Mouse (Mus musculus) frontal cortex, postnatal 14 days (tissue): Measurements from ENCODE around the gene Rab11fip4.
A peak's percentile ranks its signal among the peaks of the same experiment; 100 is the strongest.
"Not testable (repeated sequence)": the region's sequence is repeated elsewhere in the genome, so short reads cannot be mapped to it uniquely, and the experiment has no call there.

Source experiments
- DNase-seq, 2 experiments: peaks; one replicate each; pipeline ENCODE4 v3.0.0; 2022; ENCODE audit warnings: low spot score in 2 of 2

The Rab11fip4 gene

DNA sequence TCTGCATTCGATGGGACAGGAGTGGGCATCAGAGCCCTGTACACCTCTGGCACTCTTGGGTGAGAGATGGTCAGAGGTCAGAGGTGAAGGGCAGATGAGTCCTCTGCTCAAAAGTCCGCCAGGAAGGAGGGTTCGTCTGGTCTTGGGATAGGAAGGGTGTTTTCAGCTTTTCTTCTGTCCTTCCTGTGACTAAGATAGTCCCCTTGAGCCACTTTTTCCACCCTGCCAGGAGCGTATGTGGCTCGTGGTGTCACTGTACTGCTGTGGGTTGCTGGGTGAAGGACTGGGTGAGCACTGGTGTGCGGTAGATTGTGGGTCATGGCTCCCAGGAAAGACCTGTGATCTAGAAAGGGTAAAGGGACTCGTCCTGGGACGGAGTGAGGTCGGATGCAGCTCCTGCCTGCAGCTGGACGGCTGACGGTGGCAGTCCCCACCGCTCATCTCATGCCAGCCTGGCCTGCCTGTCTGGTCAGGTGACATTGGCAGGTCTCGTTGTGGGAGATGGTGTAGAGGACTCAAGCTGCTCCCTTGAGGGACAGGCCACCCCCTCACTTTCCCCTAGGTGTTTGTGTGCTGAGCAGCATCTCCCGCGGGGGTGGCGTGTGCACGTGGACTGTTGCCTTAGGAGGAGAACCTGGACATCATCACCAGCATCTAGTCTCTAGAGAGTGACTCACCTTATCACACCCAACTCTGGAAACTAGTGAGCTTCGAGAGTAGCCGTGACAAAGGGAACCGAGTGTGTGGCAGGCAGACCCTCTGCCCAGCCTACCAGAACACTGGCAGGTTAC, 87.5 kb downstream of the Rab11fip4 start:
- DNase-seq: no peak

DNA sequence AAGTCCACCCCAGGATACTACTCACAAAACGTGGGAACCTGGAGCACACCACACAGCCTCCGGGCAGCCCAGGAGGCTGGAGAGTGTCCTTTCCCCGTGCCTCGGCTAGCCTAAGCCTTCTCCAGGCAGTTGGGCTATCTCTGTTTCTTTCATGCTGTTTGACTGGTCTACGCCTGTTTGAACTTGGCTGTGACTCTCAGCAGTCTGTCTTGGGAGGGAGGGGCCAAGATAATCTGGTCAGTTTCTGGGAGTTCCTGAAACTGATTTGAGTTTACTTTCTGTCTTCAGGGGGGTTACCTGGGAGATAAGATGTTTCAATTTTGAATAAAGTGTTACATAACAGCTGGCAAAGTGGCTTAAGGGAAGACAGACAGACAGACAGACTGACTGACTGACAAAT, 88.9 kb downstream of the Rab11fip4 start:
- no peak for DNase-seq

DNA sequence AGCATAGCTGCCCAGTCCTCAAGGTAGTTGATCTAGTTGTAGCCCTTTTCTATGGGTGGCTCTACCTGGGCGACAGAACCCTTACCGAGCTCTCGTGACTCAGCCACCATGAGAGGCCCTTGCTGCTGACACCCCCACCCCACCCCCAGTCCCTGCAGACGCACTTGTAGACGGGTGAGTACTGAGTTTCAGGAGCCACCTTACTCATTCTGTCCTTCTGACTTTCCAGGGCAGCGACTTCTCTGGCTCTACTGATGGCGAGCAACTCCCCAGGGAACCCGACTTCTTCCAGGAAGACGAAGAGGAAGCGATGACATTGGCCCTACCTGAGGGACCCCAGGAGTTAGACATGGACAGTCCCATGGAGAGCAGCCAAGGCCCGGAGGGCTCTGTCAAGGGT, 89.5 kb downstream of the Rab11fip4 start:
- no peak for DNase-seq

DNA sequence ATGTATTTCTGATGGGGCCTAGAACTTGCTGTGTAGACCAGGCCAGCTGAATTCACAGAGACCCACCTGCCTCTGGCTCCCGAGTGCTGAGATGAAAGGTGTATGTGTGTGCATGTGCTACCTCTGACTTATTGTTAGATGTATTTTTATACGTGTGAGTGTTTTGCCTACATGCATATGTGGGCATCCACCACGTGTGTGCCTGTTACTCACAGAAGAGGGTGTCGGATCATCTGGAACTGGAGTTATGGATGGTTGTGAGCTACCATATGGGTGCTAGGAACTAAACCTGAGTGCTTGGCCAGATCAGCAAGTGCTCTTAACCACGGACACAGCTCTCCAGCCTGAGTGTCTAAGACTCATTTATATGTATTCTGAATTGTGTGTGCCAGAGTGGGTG, 90.2 kb downstream of the Rab11fip4 start:
- no peak for DNase-seq

DNA sequence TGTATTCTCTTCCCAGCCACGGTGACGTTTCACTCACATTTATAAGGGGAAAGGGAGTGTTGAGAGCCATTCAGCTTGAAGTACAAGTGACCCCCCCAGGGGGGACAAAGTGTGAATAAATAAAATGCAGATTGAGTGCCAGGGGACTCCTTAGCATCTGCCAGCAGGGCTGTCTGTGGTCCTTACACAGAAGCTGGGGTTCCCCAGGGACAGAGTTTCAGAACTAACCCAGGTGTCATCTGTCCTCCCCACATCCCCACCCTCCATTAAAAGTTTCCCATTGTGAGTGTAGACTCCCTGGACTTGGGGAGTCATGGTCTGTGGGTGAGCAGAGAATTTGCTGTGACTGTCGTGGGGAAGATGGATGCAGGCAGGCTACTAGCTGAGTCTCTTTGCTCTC, 90.8 kb downstream of the Rab11fip4 start:
- no peak for DNase-seq

DNA sequence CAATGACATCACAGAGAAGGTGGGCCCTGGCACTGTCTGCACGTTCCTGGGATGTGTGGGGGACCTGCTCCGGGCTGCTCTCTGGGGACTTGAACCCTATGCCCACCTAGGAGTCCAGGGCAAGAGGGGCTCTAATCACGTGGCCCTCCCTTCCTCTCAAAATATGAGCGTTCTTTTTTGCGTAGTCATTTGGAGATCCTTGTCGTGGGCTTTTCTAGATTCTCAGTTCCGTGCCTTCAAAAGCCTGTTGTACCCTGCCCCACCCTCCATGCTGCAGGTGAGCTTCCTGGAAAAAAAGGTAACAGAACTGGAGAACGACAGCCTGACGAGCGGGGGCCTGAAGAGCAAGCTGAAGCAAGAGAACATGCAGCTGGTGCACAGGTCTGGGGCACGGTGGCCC, 94.1 kb downstream of the Rab11fip4 start:
- no peak for DNase-seq

DNA sequence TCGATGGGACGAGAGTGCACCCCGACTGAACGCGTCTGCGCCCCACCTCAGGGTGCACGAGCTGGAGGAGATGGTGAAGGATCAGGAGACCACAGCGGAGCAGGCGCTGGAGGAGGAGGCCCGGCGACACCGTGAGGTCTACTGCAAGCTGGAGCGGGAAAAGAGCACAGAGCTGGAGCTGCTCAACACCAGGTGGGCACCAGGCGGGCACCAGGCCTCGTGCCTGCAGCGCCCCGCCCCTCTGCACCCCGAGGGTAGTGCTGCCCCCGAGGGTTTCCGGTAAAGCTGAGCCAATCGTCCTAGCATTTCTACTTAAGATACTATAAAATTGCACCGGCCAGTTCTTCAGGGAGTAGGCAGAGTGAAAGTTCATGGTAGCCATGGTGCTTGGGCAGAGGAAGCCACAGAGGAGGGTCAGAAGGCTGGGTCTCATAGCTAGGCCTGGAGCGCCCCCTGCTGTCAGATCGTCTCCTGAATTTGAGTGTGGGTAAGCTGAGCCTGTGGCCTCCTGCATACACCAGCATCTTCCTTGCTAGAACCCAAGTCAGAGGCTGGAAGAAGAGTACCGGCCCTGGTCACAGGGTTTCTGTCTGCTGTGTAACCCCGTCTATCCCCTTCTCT, 95.6 kb downstream of the Rab11fip4 start:
- DNase-seq: peak in 1 of 2 experiments; percentile 83

DNA sequence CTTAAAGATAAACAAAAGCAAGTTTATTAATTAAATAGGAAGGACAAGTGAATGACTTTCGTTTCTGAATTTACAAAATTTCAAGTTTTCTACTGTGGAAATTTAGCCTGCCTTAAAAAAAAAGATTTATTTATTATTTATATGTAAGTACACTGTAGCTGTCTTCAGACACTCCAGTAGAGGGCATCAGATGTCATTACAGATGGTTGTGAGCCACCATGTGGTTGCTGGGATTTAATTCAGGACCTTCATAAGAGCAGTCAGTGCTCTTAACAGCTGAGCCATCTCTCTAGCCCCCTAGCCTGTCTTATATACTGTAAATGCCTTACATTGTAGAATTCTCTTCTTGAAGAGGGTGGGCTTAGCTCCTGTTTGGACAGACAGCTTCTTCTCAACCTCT, 98.9 kb downstream of the Rab11fip4 start:
- DNase-seq: no peak

DNA sequence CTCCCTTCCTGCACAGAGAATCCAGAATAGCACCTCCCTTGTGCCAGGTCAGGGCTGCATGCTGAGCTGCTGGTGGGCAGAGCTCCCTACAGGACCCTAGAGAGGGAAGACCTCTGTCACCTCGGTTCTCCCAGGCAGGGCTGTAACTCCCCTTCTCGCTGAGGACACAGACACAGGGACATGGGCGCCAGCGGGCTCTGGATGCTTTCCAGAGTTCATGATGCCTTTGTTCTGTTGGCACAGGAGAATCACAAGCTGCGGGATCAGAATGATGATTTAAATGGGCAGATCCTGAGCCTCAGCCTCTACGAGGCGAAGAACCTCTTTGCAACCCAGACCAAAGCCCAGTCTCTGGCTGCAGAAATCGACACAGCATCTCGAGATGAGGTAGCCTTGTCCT, 100.5 kb downstream of the Rab11fip4 start:
- DNase-seq: no peak

DNA sequence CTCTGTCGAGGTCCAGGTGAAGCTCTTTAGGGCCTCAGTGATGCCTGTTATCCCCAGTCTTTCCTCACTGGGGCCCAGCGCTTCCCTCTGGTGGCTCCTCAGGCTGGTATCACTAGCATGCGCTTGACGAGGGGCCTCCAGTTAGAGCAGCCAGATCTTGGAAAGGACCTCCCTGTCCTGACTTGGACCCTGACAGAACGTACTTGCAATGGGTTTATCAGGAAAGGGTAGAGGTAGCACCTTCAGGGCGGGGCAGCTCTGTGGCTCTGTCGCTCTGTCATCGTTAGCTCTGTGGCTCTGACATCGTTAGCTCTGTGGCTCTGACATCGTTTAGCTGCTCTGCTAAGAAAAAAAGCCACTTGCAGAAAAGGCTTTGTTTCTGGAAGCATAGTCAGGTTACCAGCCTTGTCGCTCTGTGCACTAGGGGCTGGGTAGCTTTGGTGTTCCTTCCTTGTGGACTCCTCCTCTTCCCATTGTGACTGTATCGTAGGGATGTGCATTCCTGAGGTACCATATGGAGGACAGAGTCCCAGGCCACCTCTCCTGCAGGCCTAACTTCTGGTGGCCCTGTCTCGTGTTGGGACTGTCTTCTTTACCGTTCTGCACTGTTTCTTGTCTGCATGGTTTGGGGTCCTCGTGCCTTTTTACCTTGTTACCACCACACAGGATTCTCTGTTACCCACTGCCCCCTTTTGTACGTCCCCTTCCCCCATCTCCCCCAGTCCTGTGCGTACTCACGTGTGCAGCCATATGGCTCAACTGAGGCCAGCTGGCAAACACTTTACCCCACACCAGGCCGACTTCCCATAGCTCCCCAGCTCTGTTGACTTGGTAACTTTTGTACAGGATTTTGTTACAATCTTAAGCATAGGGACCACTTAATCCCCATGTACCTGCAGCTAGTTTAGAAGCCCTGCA, 105.6 kb downstream of the Rab11fip4 start:
- no peak for DNase-seq

DNA sequence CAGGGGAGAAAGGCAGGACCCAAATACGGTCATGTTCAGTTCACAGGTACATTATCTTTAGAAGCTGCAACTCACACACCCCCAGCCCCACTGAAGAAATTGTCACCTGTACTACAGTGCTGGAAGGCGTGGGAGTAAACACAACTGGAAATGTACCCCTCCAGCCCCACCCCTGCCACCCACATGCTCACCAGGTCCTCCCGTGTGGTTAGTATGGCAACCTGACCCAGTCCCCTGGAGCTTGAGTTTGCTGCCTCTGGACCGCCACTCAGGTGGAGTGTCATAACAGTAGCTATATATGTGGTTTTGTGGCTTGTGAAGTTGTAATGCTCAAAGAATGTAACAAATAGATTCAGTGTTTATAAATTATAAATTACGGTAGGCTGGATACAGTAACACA, 107.1 kb downstream of the Rab11fip4 start:
- peak in 1 of 2 experiments; percentile 5 for DNase-seq

DNA sequence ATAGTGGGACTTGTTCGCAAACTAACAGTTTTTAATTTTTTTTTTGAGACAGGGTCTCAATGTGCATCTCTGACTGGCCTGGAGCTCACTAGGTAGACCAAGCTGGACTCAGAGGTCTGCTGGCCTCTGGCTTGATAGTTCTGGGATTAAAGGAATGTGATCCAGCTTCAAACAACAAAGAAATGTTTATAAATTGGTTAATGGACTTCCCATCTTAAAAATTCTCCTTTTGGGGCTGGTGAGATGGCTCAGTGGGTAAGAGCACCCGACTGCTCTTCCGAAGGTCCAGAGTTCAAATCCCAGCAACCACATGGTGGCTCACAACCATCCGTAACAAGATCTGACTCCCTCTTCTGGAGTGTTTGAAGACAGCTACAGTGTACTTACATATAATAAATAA, 107.5 kb downstream of the Rab11fip4 start:
- DNase-seq: not testable (repeated sequence)

DNA sequence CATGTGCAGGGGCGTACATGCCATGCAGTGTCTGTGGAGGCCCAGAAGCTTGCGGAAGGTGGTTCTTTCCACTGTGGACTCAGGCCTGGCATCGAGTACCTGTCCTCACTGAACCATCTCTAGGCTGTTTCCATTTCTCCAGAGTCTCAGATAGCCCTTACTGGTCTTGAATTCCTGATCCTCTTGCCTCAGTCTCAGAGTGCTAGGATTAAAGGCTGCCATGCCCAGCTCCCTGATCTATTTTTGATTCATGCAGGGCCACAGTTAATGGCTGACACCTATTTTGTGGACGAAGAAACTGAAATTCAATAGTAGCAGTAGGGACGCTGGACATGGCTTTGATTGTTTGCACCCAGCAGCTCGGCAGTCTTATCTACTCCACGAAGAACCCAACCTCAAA, 110.5 kb downstream of the Rab11fip4 start:
- DNase-seq: no peak

DNA sequence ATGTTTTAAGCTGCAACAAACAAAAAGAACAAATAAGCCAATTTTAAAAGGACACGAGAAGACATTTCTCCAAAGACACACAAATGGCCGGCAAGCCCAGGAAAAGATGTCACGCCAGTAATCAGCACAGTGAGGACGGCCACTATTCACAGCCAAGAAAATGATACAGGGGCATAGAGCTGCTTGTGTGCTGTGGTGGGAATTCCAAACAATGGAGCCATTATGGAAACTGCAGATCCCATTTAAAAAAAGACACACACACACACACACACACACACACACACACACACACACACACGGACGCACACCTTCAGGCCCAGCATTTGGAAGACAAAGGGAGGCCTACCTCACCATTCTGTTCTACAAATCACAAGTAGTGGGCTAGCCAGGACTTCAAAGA, 111.1 kb downstream of the Rab11fip4 start:
- no peak for DNase-seq

DNA sequence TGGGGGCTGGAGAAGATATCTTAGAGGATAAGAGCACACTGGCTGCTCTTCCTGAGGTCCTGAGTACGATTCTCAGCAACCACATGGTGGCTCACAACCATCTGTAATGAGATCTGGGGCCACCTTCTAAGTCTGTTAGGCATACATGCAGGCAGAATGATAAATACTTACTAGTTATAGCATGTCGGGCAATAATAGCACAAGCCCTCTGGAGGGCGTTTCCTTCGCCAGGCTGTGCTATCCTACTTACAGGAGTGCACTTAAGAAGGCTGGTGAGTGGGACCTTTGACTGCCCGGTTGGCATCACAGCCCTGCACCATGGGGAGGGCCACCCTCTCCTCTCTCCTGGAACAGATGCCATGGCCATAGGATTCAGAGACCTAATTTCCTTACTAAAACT, 112.4 kb downstream of the Rab11fip4 start:
- no peak for DNase-seq

DNA sequence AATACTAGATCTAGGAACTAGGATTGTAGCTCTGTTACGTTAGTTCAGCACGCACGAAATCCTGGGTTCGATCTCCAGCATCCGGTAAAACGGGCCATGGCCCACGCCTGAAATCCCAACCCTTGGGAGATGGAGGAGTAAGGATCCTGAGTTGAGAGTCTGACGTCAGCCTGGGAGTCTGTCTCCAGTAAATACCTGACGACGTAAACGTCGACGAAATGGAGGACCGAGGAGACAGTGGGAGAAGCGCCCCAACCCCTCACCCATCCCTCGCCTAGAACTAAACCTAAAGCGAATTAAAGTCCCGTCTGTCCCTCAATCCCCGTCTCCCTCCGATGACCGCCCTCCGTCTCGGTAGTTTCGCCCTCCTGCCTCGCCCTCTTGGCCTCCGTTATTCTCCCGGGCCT, 112.9 kb downstream of the Rab11fip4 start:
- DNase-seq: peak in 1 of 2 experiments; percentile 53

DNA sequence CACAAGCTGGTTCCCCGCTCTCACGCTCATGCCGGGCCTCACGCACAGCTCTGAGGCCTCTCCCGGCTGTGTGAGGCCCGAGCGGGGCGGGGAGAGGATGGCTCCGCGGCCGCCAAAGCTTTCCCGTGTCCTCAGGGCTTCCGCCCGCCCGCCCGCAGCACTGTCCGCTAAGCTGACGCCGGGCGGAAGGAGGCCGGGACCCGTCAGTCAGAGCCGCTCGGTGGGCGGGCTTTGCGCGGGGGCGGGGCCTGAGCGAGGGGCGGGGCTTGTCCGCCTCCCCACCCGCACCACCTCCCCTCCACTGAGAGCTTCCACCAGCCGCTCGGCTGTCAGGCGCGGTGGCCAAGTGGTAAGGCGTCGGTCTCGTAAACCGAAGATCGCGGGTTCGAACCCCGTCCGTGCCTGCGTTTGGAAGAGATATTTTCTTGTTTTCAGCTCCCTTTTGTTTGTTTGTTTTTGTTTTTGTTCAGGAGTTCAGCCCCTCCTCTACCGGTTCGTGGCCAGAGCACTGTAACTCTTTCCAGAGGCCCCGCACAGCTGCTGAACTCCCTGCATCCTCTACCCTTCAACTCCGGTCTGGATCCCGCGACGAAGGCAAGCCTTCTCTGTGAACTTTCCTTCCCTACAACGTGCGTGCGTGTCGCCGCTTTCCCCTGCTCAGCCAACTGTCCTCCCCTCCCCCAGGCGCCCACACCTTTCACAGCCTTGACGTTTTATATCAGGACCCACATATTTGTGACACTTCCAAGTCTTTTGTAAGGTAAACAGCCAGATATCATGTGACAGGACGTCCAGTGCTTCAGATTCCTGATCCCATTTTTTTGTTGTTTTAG, 113.5 kb downstream of the Rab11fip4 start:
- peak; percentile 88 to 96 for DNase-seq

DNA sequence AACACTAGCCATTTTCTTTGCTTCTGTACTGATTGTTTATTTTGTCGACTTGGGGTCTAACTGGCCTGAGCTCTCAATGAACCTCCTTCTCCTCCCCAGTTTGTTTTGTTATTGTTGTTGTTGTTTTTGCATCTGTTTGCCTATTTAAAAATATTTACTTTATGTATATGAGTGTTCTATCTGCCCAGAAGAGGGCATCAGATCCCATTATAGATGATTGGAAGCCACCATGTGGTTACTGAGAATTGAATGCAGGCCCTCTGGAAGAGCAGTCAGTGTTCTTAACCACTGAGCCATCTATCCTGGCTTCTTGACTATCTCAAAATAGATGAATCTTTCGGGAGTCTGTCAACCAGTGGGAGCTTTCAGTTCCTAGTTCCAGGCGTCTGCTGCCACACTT, 116.1 kb downstream of the Rab11fip4 start:
- no peak for DNase-seq

DNA sequence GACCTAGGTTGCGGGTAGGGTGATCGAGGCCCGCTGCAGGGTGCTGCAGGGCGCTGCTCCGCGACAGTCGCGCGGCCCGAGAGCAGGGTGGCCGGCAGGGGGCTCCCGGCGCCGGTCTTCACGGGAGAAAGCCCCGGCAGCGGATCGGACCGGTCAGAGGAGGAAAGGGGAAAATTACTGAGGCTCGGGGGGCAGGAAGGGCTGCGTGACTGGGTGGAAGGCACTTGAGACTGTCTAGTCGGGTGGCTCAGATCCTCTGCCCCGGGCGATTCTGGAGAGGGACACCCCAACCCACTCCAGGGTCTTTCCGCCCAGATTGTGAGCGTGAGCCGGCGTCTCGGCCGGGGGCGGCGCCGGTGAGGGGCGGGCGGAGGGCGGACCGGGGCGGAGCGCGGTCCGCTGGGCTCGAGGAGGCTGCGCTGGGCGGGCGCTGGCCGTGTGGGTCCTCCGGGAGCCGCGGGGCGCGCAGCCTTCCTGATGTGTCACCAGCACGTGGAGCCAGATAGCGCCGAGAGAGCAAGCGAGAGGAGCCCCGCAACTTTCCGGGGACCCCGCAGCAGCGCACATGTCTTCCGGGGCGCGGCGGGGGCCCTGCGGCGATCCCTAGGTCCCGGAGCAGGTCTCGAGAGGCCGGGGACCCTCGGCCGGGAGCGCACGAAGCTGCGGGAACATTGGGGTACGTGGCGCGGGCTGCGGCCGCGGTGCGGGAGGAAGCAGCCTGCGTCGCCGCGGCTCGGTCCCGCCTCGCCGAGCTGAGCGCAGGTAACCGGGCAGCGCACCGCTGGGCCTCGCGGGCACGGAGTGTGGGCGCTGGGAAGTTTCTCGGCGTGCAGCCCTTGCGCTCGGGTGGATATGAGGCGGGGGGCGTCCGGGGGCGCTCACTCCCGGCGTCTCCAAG, 120.1 kb downstream of the Rab11fip4 start:
- DNase-seq: peak in 1 of 2 experiments; percentile 68

DNA sequence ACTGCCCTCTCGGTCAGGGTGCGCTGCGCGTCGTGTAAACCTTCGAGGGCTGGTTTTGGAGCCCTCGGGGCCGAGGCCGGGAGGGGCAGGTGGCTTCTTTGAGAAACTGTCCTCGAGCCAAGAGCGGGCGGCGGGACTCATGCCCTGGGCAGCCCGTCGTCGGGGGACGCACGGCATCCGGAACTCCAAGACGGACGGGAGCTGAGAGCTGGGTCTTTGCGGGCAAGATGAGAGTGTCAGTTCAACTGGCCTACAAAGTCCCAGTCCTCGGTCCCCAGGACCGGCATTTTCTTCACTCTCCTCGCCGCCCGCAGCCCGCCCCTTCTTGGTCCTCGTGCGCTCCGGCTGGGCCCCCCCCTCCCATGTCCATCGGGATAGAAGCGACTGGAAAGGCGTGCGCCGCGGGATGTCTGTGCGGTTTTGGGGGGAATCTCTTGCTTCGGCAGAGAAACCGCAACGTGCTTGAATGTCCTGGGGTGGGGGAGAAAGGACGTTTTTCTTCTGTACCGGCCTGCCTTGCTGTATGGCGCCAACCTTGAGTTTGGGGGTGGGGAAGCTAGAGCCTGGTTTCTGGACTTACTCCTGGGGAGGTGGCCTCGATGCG, 120.9 kb downstream of the Rab11fip4 start:
- DNase-seq: no peak
